Mouse (Mus musculus) CH12.LX (cell line): ENCODE results near the gene Smurf2. TPM values are rescaled to one million over a fixed set of nuclear protein-coding genes. Genes with fewer than 3 reads are reported as not detected.

Source experiments
- MEF2A ChIP-seq: IDR thresholded peaks from 2 replicates; pipeline ENCODE4 v1.6.1; 2014; ENCODE audit warnings: low read depth, mild to moderate bottlenecking, inconsistent platforms, low read length, improper control_type of control experiment, borderline replicate concordance
- UBTF ChIP-seq: IDR thresholded peaks from 2 replicates; pipeline ENCODE4 v1.6.1; 2012; ENCODE audit warnings: low read depth, mild to moderate bottlenecking, inconsistent platforms, low read length, improper control_type of control experiment, moderate library complexity
- ZKSCAN1 ChIP-seq: IDR thresholded peaks from 2 replicates; pipeline ENCODE4 v1.6.1; 2012; ENCODE audit warnings: low read depth, inconsistent platforms, low read length, improper control_type of control experiment, borderline replicate concordance
- polyA plus RNA-seq: library from polyadenylated mRNA; unstranded; fragments of >175 nt; gene quantifications from 2 replicates; pipeline ENCODE4 v1.2.1, GENCODE M21; 2012; ENCODE audit warnings: low read depth; ENCODE audit not compliant: insufficient read length
- total RNA-seq, 2 experiments: library from RNA; depleted of rRNA; stranded (reverse); fragments of 300-350 nt in 1 of 2; fragments of >200 nt in 1 of 2; gene quantifications; 2 replicates each; pipeline ENCODE4 v1.2.3; 2012 to 2014

Gene Smurf2
- total and polyA plus RNA-seq, 3 experiments, result 10.8 to 13.2 (median 11.3) TPM

GRCm38 (mm10) chr11:106770195-106770974, 150.1 kb downstream of the Smurf2 start (continued):
- TF ChIP-seq UBTF, result no peak
- peak; percentile 11; the same call in 1 of the 2 replicates for TF ChIP-seq ZKSCAN1
- TF ChIP-seq MEF2A, result 0 out of 2 replicates have a peak, but pooled peaks have one; percentile 26

Other genes starting within 250 kb of the Smurf2 start
- 19.2 and 22.3 TPM in 2 replicates for gene Pecam1, start 170.1 kb downstream of the Smurf2 start, total RNA-seq (2012; rRNA removed)
- gene Pecam1, start 170.1 kb downstream of the Smurf2 start, total RNA-seq (2014; rRNA removed), result 18.4 and 20.4 TPM in 2 replicates
- gene Pecam1, start 170.1 kb downstream of the Smurf2 start, polyA plus RNA-seq, result 18.9 and 19.2 TPM in 2 replicates
- gene Milr1, start 169.5 kb downstream of the Smurf2 start, total RNA-seq (2012; rRNA removed), result 22.0 and 28.1 TPM in 2 replicates
- gene Milr1, start 169.5 kb downstream of the Smurf2 start, total RNA-seq (2014; rRNA removed), result 41.2 and 50.1 TPM in 2 replicates
- 33.1 and 35.4 TPM in 2 replicates for gene Milr1, start 169.5 kb downstream of the Smurf2 start, polyA plus RNA-seq
- gene Polg2, start 141.2 kb downstream of the Smurf2 start, total RNA-seq (2012; rRNA removed), result 12.5 and 13.3 TPM in 2 replicates
- 12.3 and 15.3 TPM in 2 replicates for gene Polg2, start 141.2 kb downstream of the Smurf2 start, total RNA-seq (2014; rRNA removed)
- gene Polg2, start 141.2 kb downstream of the Smurf2 start, polyA plus RNA-seq, result 11.5 and 12.1 TPM in 2 replicates
- 269 and 351 TPM in 2 replicates for gene Ddx5, start 131.5 kb downstream of the Smurf2 start, total RNA-seq (2012; rRNA removed)
- 505 and 574 TPM in 2 replicates for gene Ddx5, start 131.5 kb downstream of the Smurf2 start, total RNA-seq (2014; rRNA removed)
- gene Ddx5, start 131.5 kb downstream of the Smurf2 start, polyA plus RNA-seq, result 1,169 and 1,328 TPM in 2 replicates
- gene Cep95, start 131.5 kb downstream of the Smurf2 start, total RNA-seq (2012; rRNA removed), result 17.2 and 17.5 TPM in 2 replicates
- 21.7 and 24.4 TPM in 2 replicates for gene Cep95, start 131.5 kb downstream of the Smurf2 start, total RNA-seq (2014; rRNA removed)
- 19.3 and 25.3 TPM in 2 replicates for gene Cep95, start 131.5 kb downstream of the Smurf2 start, polyA plus RNA-seq
- gene Kpna2, start 78.8 kb upstream of the Smurf2 start, total RNA-seq (2012; rRNA removed), result 327 and 495 TPM in 2 replicates
- 734 and 759 TPM in 2 replicates for gene Kpna2, start 78.8 kb upstream of the Smurf2 start, total RNA-seq (2014; rRNA removed)
- 536 and 582 TPM in 2 replicates for gene Kpna2, start 78.8 kb upstream of the Smurf2 start, polyA plus RNA-seq
- gene 1810010H24Rik, start 105.0 kb upstream of the Smurf2 start, total RNA-seq (2012; rRNA removed), result 0.29 and 1.1 TPM in 2 replicates
- 0.82 and 1.7 TPM in 2 replicates for gene 1810010H24Rik, start 105.0 kb upstream of the Smurf2 start, total RNA-seq (2014; rRNA removed)
- 0.53 and 0.83 TPM in 2 replicates for gene 1810010H24Rik, start 105.0 kb upstream of the Smurf2 start, polyA plus RNA-seq
- 28.0 and 29.6 TPM in 2 replicates for gene Bptf, start 211.4 kb upstream of the Smurf2 start, total RNA-seq (2012; rRNA removed)
- gene Bptf, start 211.4 kb upstream of the Smurf2 start, total RNA-seq (2014; rRNA removed), result 22.1 and 22.2 TPM in 2 replicates
- gene Bptf, start 211.4 kb upstream of the Smurf2 start, polyA plus RNA-seq, result 55.6 and 63.9 TPM in 2 replicates